Mouse (Mus musculus) monocyte, adult 5-6 weeks (primary cell): ENCODE results near the gene Zfp760. TPM values are rescaled to one million over a fixed set of nuclear protein-coding genes. Genes with fewer than 3 reads are reported as not detected.
"Not testable (repeated sequence)": the region's sequence is repeated elsewhere in the genome, so short reads cannot be mapped to it uniquely, and the experiment has no call there.

Experiments used
- ATAC-seq: fragments of 153-309, 156-312 bp; replicated peaks from 2 replicates; pipeline ENCODE4 v1.8.0; 2017; ENCODE audit warnings: mild to moderate bottlenecking; ENCODE audit not compliant: low TSS enrichment, insufficient number of reproducible peaks, severe bottlenecking, poor library complexity, low FRiP score
- total RNA-seq: library from RNA; stranded (forward); fragments of 200-1000, 200-491, 200-594 nt; gene quantifications from 3 replicates; pipeline ENCODE4 v1.2.3, GENCODE M21; 2017

Gene Zfp760
- total RNA-seq, result 1.8 to 8.8 TPM (median 5.2 TPM) in 3 replicates

DNA sequence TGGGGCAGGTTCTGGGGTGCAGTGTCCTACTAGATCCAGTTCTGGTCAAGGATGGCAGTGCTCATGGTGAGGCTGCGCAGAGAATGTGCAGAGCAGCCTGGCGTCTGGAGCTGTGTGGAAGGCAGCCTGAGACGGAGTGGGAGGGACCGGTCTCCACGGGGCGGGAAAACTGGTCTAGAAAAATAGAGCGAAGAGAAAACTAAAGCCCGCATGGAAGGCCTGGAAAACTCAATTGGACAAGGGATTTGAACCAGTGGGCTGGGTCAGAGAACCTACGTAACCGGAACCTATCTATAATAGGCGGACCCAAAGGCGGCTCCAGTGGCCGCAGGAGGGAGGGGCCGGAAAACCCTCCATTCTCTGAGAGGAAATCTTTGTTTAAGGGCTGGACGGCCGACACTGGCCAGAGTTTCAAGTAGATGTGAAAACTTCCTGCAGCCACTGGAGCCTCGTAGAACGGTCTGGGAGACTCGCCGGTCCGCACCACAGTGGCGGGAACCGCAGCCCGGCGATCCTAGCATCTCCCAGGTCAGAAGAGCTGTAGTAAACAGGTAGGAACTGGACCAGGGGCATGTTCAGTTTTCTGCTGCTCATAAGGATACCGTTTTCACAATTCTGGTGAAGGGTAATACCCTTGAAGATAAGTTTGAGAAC lies at the start of gene Zfp760:
TSS of gene Zfp760 (plus strand) at position 399 of the 654 bp plus-strand sequence.
- ATAC-seq, result peak; percentile 94

GRCm38 (mm10) chr17:21678826-21679225 lies 28.7 kb upstream of the Zfp760 start:
- ATAC-seq, result not testable (repeated sequence)

GRCm38 (mm10) chr17:21679273-21680018 lies 28.1 kb upstream of the Zfp760 start:
- ATAC-seq, result peak; percentile 99

DNA sequence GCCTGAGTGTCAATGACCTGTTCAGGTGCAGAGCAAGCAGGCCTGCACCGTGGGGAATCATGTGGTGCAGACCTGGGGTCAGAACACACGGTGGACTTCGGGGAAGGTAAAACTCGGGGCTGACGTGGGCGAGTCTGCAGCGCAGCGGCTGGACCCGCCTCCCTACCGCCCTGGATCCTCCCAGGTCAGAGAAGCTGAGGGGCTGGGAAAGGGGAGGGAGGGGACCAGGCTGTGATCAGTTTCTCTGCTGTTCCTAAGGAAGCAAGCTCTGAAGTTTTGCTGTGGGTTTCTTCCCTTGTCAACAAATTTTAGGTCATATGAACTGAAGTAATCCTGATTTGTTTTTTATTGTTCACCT lies 27.5 kb upstream of the Zfp760 start:
- ATAC-seq, result not testable (repeated sequence)

DNA sequence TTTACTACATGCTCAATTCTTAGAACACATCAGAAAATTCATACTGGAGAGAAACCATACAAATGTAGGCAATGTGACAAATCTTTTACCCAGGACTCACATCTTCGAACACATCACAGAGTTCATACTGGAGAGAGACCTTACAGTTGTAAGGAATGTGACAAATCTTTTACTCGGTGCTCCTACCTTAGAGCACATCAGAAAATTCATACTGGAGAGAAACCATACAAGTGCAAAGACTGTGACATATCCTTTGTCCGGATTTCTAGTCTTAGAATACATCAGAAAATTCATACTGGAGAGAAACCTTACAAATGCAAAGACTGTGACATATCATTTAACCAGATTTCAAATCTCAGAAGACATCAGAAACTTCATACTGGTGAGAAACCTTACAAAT lies 16.0 kb upstream of the Zfp760 start, which contains the start of gene Gm10226:
TSS of gene Gm10226 (plus strand) at position 301 of the 400 bp plus-strand sequence.
- no peak for ATAC-seq

- no peak for ATAC-seq
Measured at GRCm38 (mm10) chr17:21693342-21693741, 14.2 kb upstream of the Zfp760 start.

GRCm38 (mm10) chr17:21696073-21696472 lies 11.5 kb upstream of the Zfp760 start:
- ATAC-seq, result no peak

GRCm38 (mm10) chr17:21702281-21703240 lies 5.0 kb upstream of the Zfp760 start:
- no peak for ATAC-seq

DNA sequence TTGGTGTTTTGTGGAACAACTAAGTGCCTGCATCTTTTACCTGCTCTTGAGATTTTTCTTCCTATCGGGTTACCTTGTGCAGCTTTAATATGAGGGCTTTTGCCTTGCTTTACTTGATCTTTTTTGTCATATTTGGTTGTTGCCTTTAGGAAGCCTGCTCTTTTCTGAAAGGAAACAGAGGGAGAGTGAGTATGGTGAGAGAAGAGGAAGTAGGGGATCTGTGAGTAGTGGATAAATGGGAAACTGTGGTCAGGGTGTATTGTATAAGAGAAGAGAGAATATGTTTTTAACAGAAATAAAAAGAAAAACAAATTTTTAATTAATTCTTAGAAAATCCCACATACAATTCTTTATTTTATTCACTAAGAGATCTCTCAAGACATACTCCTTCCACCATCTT lies 4.1 kb upstream of the Zfp760 start:
- ATAC-seq, result no peak

GRCm38 (mm10) chr17:21708401-21708800 lies 860 bp downstream of the Zfp760 start:
- no peak for ATAC-seq

GRCm38 (mm10) chr17:21730495-21730894 lies 23.0 kb downstream of the Zfp760 start, which contains the start of gene Zfp229:
Gene Zfp229 (plus strand): TSS chr17:21730795.
- ATAC-seq, result not testable (repeated sequence)

- ATAC-seq, result no peak
Measured at GRCm38 (mm10) chr17:21733049-21733448, 25.5 kb downstream of the Zfp760 start.

GRCm38 (mm10) chr17:21733529-21734031 lies 26.0 kb downstream of the Zfp760 start:
- ATAC-seq, result peak; percentile 53; the same call in 1 of the 2 replicates

DNA sequence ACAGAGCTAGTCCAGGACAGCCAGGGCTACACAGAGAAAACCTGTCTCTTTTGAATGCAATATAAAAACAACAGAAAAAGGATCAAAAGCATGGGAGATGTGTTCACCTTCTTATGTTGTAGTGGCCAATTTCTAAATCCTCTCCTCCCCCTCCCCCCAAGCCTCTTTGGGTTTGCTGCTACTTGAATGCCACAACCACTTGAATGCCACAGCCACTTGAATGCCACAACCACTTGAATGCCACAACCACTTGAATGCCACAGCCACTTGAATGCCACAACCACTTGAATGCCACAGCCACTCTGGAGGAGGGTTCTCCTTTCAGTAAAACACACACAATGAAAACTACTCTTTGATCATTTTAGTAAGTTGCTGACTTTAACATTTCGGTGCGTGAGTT lies 45.2 kb downstream of the Zfp760 start:
- no peak for ATAC-seq

GRCm38 (mm10) chr17:21753342-21754208 lies 46.0 kb downstream of the Zfp760 start:
- no peak for ATAC-seq

DNA sequence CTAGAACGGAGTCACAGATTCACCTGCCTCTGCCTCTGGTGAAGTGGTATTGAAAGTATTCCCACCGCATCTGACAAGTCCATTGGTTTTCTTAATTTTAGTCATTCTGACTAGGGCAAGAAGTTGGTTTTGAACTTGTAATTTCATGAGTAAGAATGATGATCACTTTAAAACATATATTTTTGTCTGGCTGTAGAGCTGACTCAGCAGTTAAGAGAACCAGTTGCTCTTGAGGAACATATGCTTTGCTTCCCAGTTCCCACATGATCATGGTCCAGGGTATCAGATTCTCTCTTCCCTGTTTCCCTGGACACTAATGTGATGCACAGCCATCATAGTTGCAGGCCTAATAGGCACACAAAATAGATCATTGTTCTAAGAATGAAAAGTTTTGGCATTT lies 62.8 kb downstream of the Zfp760 start:
- ATAC-seq, result no peak
